Mouse (Mus musculus) fat pad, adult 2 months (tissue): ENCODE data around the gene Spag9.
A peak's percentile ranks its signal among the peaks of the same experiment; 100 is the strongest.

Experiments
- DNase-seq: peaks from one replicate; pipeline ENCODE4 v3.0.0-alpha.2; 2011; ENCODE audit warnings: low read depth, low spot score; ENCODE audit errors: extremely low read depth

Gene Spag9

GRCm38 (mm10) chr11:94043998-94044985 lies 48.4 kb downstream of the Spag9 start:
- peak; percentile 18 for DNase-seq

- DNase-seq: no peak
Observed at GRCm38 (mm10) chr11:94045016-94045415, 49.1 kb downstream of the Spag9 start.

- no peak for DNase-seq
Observed at GRCm38 (mm10) chr11:94047288-94047687, 51.4 kb downstream of the Spag9 start.

GRCm38 (mm10) chr11:94054176-94054575 lies 58.3 kb downstream of the Spag9 start:
- DNase-seq: no peak

GRCm38 (mm10) chr11:94054901-94055300 lies 59.0 kb downstream of the Spag9 start:
- no peak for DNase-seq

GRCm38 (mm10) chr11:94063941-94064340 lies 68.0 kb downstream of the Spag9 start:
- DNase-seq: no peak

GRCm38 (mm10) chr11:94070455-94070854 lies 74.6 kb downstream of the Spag9 start:
- DNase-seq: no peak

- no peak for DNase-seq
Observed at GRCm38 (mm10) chr11:94073283-94073682, 77.4 kb downstream of the Spag9 start.

- peak; percentile 14 for DNase-seq
Observed at GRCm38 (mm10) chr11:94086966-94087365, 91.1 kb downstream of the Spag9 start.

- DNase-seq: no peak
Observed at GRCm38 (mm10) chr11:94090496-94090895, 94.6 kb downstream of the Spag9 start.

GRCm38 (mm10) chr11:94097489-94097888 lies 101.6 kb downstream of the Spag9 start:
- no peak for DNase-seq

GRCm38 (mm10) chr11:94098840-94099239 lies 102.9 kb downstream of the Spag9 start:
- no peak for DNase-seq

- DNase-seq: no peak
Observed at GRCm38 (mm10) chr11:94113795-94114194, 117.9 kb downstream of the Spag9 start.

GRCm38 (mm10) chr11:94115408-94115807 lies 119.5 kb downstream of the Spag9 start:
- DNase-seq: no peak

- DNase-seq: no peak
Observed at GRCm38 (mm10) chr11:94116655-94117054, 120.8 kb downstream of the Spag9 start.

GRCm38 (mm10) chr11:94117836-94118235 lies 121.9 kb downstream of the Spag9 start:
- no peak for DNase-seq

- DNase-seq: no peak
Observed at GRCm38 (mm10) chr11:94118612-94119011, 122.7 kb downstream of the Spag9 start.

- no peak for DNase-seq
Observed at GRCm38 (mm10) chr11:94120690-94121089, 124.8 kb downstream of the Spag9 start.

GRCm38 (mm10) chr11:94121501-94121900 lies 125.6 kb downstream of the Spag9 start:
- DNase-seq: no peak

GRCm38 (mm10) chr11:94122341-94123030 lies 126.6 kb downstream of the Spag9 start:
- DNase-seq: no peak

GRCm38 (mm10) chr11:94126701-94127100 lies 130.8 kb downstream of the Spag9 start:
- no peak for DNase-seq

- DNase-seq: no peak
Observed at GRCm38 (mm10) chr11:94127966-94128365, 132.1 kb downstream of the Spag9 start.
